Comparison of ENCODE assay signal across 31 mouse cellular contexts in genomic region chr9:84375746-84376145, GRCm38 (mm10).
"Had no signal": no experiment of that assay in that cellular context is flagged by ENCODE, and none has a peak within 500 bp of the region (broad histone marks: within the 10 kb centered on the region; RNA-seq: fewer than 3 reads in every experiment).

No protein-coding gene starts in this region.

- H3K9ac ChIP-seq: limb, embryonic 12.5 days; limb, embryonic 13.5 days; limb, embryonic 15.5 days; liver, embryonic 12.5 days; liver, embryonic 13.5 days; liver, embryonic 14.5 days; liver, embryonic 15.5 days; liver, postnatal 0 days; lung, embryonic 14.5 days; lung, embryonic 15.5 days; midbrain, embryonic 12.5 days; midbrain, embryonic 15.5 days; neural tube, embryonic 12.5 days; neural tube, embryonic 13.5 days had no signal

- ATAC-seq: liver, embryonic 12.5 days; liver, postnatal 0 days; lung, postnatal 0 days; midbrain, embryonic 15.5 days; midbrain, embryonic 16.5 days had no signal

- H3K4me1 ChIP-seq: limb, embryonic 10.5 days; limb, embryonic 12.5 days; limb, embryonic 13.5 days; limb, embryonic 15.5 days; liver, embryonic 12.5 days; liver, embryonic 13.5 days; liver, embryonic 15.5 days; lung, embryonic 15.5 days; megakaryocyte, embryonic 14.5 days; midbrain, embryonic 10.5 days; midbrain, embryonic 12.5 days; midbrain, embryonic 15.5 days; neural tube, embryonic 12.5 days; neural tube, embryonic 13.5 days had no signal

- H3K9me3 ChIP-seq: limb, embryonic 10.5 days; limb, embryonic 15.5 days; liver, embryonic 12.5 days; liver, embryonic 13.5 days; liver, embryonic 15.5 days; lung, embryonic 15.5 days; megakaryocyte, embryonic 14.5 days; midbrain, embryonic 15.5 days; neural tube, embryonic 12.5 days; neural tube, embryonic 13.5 days had no signal

- H3K36me3 ChIP-seq: limb, embryonic 10.5 days; limb, embryonic 12.5 days; limb, embryonic 13.5 days; limb, embryonic 15.5 days; liver, embryonic 12.5 days; liver, embryonic 13.5 days; liver, embryonic 15.5 days; lung, embryonic 15.5 days; midbrain, embryonic 10.5 days; midbrain, embryonic 12.5 days; midbrain, embryonic 15.5 days; neural tube, embryonic 12.5 days; neural tube, embryonic 13.5 days had no signal

- H3K27me3 ChIP-seq: limb, embryonic 12.5 days; limb, embryonic 13.5 days; limb, embryonic 15.5 days; liver, embryonic 12.5 days; liver, embryonic 13.5 days; liver, embryonic 15.5 days; lung, embryonic 15.5 days; megakaryocyte, embryonic 14.5 days; midbrain, embryonic 12.5 days; midbrain, embryonic 15.5 days; neural tube, embryonic 12.5 days; neural tube, embryonic 13.5 days had no signal

- DNase-seq: left cerebral cortex, postnatal 4 days; liver; liver, embryonic 13.5 days; liver, postnatal 0 days; lung, adult 18-20 months; lung, embryonic 14.5 days; lung, postnatal 10 days; lung, postnatal 14 days; lung, postnatal 36 days; lung, postnatal 4 days; midbrain, embryonic 14.5 days had no signal

- H3K4me3 ChIP-seq: left cerebral cortex, adult 2 months; limb, embryonic 10.5 days; limb, embryonic 12.5 days; limb, embryonic 13.5 days; limb, embryonic 15.5 days; liver, embryonic 12.5 days; liver, embryonic 13.5 days; liver, embryonic 15.5 days; lung, embryonic 15.5 days; megakaryocyte, embryonic 14.5 days; midbrain, embryonic 10.5 days; midbrain, embryonic 12.5 days; midbrain, embryonic 15.5 days; myocyte; neural tube, embryonic 12.5 days; neural tube, embryonic 13.5 days had no signal

- H3K27ac ChIP-seq: left cerebral cortex, adult 2 months; limb, embryonic 10.5 days; limb, embryonic 12.5 days; limb, embryonic 13.5 days; limb, embryonic 15.5 days; liver, embryonic 12.5 days; liver, embryonic 13.5 days; liver, embryonic 14.5 days; liver, embryonic 15.5 days; lung, embryonic 15.5 days; macrophage; midbrain, embryonic 10.5 days; midbrain, embryonic 12.5 days; midbrain, embryonic 15.5 days; neural tube, embryonic 12.5 days; neural tube, embryonic 13.5 days had no signal

- H3K4me2 ChIP-seq: limb, embryonic 12.5 days; limb, embryonic 13.5 days; limb, embryonic 15.5 days; liver, embryonic 11.5 days; liver, embryonic 12.5 days; liver, embryonic 13.5 days; liver, embryonic 15.5 days; lung, embryonic 14.5 days; lung, embryonic 15.5 days; midbrain, embryonic 12.5 days; midbrain, embryonic 15.5 days; neural tube, embryonic 12.5 days; neural tube, embryonic 13.5 days had no signal
